Mouse (Mus musculus) spleen, adult 2 months (tissue): ENCODE results near the gene Cap1.

ENCODE experiments used
- CTCF ChIP-seq: fragments of 200-500 bp; IDR thresholded peaks from 2 replicates; pipeline ENCODE4 v1.5.1; 2011; ENCODE audit warnings: mild to moderate bottlenecking, inconsistent platforms; ENCODE audit not compliant: insufficient read depth, insufficient read length, insufficient replicate concordance; ENCODE audit errors: extremely low read depth
- POLR2A ChIP-seq: fragments of 200-500 bp; IDR thresholded peaks from 2 replicates; pipeline ENCODE4 v1.6.1; 2011; ENCODE audit warnings: low read depth, low read length, inconsistent platforms

DNA sequence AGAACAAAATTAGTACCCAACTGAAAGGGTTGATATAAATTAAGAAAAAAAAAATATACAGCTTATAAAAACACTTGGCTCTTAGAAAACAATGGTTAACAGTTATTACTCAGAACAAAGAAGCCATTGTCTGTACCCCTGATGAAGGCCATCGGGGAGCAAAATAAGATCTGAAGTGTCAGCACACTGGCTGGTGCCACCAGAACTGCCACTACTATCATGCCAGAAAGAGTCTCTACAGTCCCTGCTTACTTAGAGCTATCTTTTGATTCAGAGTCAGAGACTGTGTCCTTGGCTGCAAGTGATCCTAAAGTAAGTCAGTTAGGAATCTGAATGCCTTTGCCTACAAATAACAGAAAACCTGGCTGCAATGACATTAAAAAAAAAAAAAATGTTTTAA is 5.7 kb upstream of the Cap1 start:
- TF ChIP-seq CTCF (no peak), POLR2A (no peak)
